Mouse (Mus musculus) gonadal fat pad, adult 2 months (tissue): ENCODE data around the gene Theg. TPM values are rescaled to one million over a fixed set of nuclear protein-coding genes. Genes with fewer than 3 reads are reported as not detected.

Experiments used
- DNase-seq: peaks from one replicate; pipeline ENCODE4 v3.0.0-alpha.2; 2012; ENCODE audit warnings: low read depth
- polyA plus RNA-seq: library from polyadenylated mRNA; depleted of rRNA; stranded (reverse); fragments of >200 nt; gene quantifications from 2 replicates; pipeline ENCODE4 v1.2.3, GENCODE M21; 2012

Theg gene
- polyA plus RNA-seq, 1 experiment = 1.3 TPM

DNA sequence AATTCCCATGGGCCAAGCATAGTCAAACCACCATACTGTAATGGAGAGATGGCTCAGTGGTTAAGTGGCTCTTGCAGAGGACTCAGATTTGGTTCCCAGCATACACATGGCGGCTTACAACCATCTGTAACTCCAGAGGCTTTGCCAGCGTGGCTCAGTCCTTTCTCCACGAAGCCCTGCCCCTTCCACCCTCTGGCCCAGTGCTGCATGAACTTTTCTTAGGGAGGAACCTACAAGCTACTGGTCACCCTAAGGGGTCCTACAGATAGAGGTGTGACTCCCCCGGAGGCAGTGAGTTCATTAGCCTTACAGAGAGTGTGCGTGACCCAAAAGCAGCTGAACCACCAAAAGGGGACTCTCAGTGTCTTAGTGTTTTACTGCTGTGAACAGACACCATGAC, 30.2 kb downstream of the Theg start:
- DNase-seq = no peak

DNA sequence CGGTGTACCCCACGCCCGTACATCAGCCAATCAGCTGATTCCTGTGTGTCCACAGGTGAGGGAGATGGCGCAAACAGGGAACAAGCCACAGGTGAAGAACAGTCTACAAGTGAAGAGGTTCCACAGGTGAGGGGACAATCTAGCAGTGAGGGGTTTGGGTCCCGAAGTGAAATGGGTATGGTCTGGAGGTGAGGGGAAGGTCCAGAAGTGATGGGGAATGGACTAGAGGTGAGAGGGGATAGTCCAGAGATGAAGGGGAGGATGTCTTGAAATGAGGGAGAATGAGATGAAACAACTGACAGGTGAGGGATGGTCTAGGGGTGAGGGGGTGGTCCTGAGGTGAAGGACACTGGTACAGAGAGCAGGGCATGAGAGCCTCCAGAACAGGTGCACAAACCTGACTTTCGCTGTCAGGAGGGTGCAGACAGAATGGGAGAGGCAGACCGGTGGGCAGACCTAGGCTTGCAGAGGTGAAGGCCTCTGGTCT, 31.9 kb downstream of the Theg start:
- DNase-seq = no peak

DNA sequence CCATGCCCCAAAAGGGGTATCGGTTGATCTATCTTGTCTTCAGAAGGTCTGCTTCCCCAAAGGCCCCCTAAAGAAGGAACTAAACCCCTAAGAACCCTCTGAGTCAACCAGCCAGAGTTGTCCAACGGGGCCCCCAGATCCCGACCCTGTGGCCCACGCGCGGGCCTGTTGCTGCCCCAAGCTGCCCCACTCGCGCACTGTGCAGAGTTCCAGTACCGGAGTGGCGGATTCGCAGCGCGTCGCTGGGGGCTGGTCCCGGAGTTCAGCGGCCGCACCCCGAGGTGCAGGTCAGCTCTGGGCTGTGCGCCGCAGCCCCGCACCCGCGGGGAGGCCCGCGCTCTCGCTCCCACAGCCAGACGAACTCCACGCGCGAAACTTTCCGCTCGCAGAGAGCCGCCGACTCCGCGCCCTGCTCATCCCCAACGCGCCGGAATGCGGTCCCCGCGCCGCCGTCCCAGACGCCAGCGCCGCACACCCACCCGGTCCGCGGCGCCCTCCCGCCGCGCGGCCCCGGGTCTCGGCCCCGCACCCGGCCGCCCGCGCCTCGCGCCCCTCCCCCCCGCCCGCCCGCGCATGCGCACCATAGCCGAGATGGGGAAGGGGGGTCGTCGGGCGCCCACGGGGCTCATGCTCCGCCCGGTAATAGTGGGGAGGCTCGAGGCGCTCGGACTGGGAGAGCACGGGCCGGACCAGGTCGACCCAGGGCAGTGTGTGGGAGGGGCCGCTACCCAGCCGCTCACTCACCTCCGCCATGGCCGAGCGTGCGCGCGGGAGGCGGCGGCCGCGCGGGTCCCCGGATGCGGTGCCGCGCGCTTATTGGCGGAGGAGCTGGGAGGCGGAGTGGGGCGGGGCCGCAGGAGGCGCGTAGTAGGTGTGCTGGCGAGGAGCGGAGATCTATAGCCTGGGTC, 32.5 kb downstream of the Theg start, which contains the start of gene Mier2:
TSS of gene Mier2 (minus strand) at position 870 of the 908 bp plus-strand sequence.
- no peak for DNase-seq

DNA sequence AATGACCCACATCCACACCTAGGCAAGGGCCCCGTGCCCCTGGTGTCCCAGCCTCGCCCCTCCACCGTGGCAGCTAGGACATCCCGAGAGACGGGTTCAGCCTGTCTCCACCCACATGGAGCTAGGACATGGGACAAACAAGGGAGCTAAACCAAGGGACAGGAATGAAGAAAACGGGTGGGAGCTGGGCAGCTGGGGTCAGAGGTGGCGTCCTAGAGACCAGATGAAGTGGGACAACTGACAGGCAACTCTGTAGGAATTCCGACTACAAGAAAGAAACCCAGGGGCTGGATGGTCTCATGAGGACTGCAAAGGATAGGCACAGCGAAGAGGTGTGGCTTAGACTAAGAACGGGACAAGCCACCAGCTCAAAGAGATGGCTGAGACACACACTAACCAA, 33.4 kb downstream of the Theg start:
- DNase-seq = no peak

DNA sequence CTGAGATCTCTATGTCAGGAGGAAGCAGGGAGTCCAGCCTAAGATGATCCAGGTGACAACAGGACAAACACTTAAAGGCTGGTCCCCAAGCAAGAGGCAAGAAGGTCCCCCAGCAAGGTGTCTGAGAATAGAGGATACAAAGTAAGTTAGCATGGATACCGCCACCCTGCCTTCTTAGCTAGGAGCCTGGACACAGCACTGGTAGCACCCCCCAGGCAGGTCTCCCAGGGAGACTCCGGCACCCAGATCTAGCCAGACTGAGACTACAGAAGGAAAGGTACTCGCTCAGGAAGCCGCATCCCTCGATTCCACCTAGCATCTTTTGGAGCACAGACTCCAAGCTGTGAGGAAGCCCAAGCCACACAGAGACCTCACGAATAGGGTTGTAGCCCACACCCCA, 34.0 kb downstream of the Theg start:
- no peak for DNase-seq

DNA sequence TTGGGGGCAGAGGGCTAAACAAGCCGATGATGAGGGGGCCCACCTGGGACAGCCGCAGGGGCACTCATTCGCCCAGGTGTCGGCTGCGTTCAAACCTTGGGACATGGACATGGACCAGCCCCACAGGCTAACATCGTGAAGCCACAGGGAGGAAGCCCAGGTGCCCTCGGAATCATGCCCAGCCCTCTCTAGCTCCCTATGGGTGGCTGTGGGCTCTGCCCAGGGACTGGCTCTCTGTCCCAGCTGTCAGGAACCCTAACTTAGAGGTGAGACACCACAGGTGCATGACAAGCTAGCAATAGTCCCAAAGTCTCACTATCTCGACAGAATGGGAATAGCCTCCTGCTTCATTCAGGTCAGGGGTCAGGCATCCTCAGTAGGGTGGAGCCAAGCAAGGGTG, 34.6 kb downstream of the Theg start:
- no peak for DNase-seq

DNA sequence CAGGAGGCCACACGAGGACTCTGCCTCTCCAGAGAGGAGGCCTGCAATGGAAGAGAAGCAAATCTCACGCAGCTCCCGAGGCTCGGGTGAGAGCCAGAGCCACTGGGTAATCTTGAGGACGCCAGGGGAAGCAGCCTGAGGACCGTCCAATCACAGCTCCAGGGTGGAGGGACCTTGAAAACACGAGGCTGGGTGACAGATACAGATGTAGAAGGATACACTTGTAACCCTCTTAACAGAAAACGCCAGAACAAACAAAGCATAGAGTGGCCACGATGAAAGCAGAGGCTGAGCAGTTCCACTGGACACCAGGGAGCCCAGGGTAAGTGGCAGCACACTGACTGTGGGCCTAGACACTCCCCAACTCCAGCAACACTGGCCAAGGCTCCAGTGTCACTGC, 36.8 kb downstream of the Theg start:
- no peak for DNase-seq

DNA sequence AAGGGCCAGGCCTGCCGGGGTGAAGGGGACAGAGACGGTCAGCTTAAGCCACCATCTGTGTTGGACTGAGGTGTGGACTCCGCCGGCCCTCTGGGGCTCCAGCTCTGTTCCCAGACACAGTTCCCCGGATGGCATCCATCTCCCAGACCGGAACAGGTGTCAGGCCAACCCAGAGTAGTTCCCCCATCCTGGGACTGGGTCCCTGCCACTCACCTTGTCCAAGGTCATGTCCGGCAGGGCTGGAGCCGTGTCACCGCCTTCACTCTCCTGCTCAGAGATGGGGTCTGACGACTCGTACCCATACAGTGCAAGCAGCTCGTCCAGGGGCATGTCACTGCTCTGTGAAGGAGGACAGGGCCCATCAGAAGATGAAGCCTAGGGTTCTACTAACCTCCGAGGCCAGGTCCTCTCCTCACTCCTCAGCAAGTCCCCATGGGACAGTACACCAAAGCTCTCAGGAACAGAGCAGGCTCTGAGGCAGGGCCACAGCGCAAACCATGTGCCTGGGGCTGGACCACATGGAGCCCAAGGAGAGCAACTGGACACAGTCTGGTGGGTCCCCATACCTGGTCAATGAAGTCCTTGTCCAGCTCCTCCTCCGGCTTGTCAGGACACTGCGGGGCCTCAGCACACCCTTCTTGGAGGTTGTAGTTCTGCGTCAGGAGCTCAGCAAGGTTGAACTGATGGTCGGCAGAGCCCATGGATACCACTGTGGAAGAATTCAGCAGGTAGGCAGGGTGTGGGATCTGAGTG, 38.0 kb downstream of the Theg start:
- no peak for DNase-seq

DNA sequence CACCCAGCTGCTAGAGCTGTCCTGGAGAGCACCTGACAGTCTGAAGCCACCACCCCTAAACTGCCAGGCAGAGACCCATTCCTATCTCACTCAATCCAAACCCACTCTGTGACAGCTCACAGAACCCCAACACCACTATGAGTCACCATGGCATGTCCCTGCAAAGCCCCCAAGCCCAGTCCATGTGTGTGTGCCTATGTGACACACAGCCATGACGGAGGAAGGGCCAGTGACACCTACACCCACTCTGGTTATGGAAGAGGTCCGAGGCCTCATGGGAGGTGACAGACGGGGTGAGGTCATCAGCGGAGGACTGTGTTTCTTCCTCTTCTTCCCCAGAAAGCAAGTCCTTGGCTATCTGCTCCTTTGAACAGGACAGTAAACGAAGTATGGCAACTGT, 38.6 kb downstream of the Theg start:
- DNase-seq = no peak

DNA sequence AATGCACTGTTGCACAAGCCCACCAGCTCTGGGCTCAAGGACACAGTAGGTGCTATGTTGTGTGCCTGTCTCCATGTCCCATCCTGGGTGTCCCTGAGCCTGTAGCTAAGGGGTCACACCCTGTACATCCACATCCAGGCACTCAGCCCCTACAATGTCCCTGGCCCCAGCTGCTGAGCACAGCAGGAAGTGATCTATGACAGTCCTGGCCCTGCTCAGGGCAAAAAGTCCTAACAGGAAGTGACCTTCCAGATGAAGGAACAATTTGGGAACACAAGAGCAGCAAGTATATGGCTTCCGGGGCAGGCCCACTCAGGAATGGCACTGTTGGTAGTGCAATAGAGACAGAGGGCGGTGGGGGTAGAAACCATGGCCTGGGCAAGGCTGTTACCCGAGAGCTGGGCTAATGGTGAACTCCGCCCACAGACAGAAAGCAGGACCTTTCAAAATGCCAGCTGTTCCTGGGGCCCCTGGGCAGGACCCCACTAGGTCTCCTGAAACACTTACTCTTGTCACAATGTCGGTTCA, 39.9 kb downstream of the Theg start:
- DNase-seq = no peak

DNA sequence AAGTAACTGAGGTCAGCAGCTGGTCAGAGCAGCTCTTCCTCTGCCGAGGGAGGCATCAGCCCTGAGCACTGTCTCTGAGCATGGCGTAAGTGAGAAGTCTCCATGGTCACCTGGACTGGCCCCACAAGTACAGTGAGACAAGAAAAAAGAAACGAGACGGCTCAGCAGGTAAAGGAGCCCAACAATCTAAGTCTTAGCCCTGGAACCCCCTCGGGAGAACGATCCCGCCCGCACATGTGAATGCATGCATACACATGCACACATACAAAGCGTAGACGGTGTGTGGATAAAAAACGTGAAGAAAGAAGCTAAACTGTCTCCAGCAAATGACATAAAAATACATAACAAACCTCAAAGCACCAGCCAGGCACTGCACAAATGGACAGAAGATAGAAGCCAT, 40.6 kb downstream of the Theg start:
- DNase-seq = no peak

DNA sequence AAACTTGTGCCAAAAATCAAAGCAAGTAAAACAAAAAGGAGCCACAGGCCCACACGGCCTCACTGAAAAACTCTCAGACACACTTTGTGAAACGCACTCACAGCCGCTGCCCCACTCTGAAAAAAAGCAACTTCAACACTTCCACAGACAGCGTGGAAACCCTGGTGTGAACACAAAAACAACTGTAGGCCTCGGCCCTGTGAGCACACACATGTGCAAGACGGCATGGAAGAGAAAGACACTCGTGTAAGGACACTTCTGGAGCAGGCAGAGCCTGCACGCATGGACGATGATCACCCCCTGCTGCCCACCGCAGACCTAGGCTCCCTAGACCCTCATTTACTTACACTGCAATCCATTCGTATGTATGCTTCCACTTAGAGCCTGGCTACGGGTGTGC, 41.2 kb downstream of the Theg start:
- no peak for DNase-seq

DNA sequence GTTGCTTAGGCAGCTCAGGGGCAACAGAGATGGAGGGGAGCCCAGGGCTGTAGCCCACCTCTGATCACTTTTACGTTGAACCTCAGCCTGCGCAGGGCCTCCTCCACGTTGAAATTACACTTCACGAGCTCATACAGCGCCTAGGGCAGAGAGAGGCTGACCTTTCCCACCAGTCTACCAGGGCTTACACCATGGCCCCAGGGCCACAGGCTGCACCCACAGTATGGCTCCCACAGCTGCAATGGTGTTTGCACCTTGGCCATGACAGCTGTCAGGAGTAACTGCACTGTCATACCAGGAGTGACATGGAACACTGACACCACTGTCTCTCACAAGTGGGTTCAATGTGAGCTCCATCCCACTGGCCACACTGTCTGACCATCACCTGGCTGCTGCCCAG, 42.5 kb downstream of the Theg start:
- DNase-seq = no peak

DNA sequence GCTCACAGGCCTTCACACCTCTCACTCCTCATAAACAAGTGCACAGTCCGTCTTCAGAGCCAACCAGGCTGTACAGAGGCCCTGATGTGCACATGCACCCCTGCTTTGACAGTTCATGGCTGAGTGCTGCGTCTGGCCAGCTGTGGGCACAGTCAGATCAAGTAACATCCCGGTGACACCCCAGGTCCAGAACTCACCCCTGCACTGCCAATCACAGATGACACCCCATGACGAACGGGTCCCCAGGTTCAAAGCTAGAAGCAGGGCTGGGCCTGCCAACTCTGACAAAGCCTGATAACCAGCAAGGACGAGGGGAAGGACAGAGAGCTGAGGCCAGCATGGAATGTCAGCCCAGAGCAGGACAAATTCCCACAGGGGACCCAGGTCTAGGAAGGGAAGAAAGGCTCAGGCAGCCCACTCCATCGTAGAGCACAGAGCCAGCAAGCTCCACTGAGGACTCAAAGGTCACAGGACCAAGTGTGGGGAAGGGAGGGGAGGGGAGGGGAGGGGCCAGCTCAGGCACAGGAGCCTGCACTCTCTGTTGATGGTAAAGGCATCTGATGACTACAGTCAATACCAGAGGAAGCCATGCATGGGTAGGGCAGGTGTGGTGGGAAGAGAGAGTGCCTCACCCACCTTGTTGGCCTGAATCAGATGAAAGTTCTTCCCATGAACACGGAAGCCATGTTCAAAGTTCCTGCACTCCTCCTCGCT, 43.1 kb downstream of the Theg start:
- DNase-seq = no peak

DNA sequence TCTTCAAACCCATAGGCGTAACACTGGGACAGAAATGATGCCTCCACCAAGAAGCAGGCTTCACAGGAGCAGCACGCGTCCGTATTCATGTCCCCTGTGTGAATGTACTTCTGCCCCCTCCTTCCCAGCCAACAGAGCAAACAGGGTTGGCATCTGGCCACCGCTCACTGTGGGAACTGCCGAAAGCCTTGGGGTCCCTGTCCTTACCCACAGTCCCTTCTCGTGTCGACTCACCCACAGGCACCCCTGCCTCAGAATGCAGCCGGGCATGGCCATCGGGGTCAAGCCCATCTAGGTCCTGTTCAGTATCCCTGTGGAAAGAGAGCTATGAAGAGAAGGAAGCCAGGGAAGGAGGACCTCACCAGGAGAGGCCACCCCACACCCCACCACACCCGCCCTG, 45.0 kb downstream of the Theg start:
- DNase-seq = no peak

DNA sequence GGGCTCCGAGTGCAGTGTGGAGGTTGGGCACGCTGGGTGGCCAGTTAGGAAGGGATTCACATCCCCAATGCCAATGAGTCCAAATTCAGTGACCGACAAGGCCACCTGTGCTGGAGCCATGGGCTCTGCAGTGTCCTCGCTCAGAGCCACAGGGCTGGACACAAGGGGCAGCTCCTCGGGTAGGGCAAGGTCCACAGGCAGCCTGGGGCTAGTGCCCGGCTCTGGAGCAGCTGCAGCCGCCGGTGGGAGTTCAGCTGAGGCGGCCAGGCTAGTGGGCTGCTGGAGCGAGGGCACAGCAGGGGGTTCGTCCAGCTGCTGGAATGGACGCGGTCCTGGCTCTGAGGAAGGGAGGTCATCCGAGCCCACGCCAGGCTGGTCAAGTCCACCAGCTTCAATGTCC, 45.6 kb downstream of the Theg start:
- no peak for DNase-seq

DNA sequence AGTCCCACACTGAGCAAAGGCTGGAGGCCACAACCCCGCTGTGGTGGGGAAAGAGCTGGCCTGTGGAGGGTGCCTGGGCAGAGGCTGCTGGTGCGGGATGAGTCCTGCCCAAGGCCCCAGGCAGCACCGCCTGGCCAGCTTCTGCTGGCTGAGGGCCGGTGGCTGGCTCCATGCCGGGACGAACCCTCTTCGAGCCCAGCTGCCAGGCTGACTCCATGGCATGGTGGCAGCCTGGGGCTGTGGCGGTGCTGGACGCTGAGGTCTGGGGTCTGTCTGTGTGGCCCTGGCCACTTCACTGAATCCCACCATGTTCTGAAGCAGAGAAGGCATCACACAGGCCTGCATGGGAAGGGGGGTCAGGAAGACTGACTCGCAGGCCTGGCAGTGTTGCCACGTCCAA, 46.4 kb downstream of the Theg start:
- no peak for DNase-seq

DNA sequence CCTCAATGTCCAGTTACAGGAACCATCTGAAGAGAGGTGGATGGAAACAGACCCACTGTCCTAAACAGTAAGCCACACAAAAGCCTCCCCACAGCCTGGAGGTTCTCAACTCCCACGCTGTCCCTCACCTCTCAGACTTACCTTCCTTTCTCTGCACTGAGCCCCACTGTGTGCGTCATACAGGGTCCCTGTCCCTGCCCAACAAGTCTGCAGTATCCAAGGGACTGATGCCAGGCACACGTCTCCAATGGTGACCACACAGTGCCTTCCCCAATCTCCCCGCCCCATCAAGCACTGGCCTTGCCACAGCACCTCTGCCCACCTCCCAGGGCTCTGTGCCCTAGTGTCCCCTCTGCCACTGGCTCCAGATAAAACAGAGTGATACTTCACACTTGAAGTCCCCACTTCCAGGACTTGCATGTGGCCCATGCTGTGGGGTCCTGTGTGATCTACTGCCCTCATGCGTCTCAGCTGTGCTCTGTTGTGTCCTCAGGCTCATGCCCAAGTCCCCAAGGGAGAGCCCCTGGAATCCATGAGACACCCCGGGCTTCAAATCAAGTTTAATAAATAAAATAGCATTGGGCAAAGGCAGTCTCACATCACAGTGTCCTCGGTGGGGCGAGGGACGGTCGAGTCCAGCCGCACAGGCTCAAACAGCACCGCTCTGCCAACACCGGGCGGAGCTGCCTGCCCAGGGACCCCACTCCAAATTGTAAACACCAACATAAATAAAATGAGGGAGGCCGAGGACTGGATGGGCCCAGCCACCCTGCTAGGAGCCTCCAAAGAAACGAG, 47.2 kb downstream of the Theg start:
- no peak for DNase-seq

DNA sequence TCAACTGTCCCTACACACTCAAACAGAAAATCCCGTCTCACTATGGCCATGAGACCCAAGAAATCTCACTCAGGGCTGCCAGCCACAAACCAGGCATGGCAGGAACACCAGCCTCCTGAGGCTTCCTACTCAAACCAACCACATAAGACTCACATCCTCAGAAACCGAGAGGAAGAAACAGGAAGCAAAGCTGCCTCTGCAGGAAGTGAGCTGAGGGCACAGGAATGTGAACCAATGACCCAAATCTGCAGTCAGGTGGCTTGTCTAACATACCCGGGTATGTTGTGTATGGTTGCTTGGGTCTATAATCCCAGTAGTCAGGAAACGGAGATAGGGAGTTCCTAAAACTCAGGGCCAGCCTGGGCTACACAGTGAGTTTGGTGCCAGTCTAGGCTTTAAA, 48.3 kb downstream of the Theg start:
- DNase-seq = no peak

DNA sequence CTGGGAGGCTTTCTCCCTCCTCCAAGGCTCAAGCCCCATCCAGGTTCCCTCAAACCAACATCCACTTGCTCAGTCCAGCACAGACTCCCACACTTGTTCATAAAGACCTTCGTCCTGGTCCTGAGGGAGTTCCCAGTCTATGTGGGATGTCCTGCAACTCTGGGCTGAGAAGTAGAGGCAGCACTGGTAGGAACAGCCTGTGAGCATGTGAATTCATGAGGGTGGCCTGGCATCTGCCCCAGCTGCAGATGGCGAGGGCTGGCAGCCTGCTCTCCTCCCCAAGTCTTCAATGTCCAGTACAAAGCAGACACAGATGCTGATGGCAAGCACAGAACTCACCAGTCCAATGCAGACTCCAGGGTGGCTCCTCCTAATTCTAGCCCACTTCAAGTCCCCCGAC, 48.8 kb downstream of the Theg start:
- DNase-seq = no peak

DNA sequence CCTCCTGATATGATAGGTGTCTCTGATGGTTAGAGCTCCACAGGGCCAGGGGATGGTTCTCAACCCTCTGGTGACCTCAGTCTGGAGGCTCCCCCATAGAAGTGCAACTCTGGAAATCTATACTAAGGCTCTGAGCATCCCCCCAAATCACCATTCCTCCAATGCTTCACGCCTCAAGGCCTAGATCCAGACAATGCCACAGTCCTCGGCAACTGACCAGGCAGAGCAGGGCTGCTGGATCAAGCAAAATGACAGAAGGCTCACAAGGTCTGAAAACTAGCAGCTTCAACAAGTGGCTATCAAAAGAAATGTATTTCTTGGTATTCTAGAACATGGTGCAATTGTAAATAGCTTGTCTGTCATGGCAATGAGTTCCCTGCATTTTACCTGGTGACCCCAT, 49.4 kb downstream of the Theg start:
- DNase-seq = no peak
